Mouse (Mus musculus) forebrain, embryonic 13.5 days (tissue): ENCODE data around the gene Il4i1. TPM values are rescaled to one million over a fixed set of nuclear protein-coding genes. Genes with fewer than 3 reads are reported as not detected.
A peak's percentile ranks its signal among the peaks of the same experiment; 100 is the strongest.

Experiments used
- microRNA counts: library from miRNA; unstranded; fragments of <30 nt; microRNA quantifications from one replicate; lab custom pipeline; 2016
- microRNA-seq: library from miRNA; unstranded; fragments of <30 nt; microRNA quantifications from one replicate; pipeline ENCODE4, GENCODE M21; 2016
- polyA plus RNA-seq: library from polyadenylated mRNA; unstranded; fragments of >200 nt; fragmentation: Nextera tagmentation; extraction: Ambion mirVana; gene quantifications from 2 replicates; pipeline ENCODE4 v1.2.1, GENCODE M21; 2015

Gene Il4i1
- polyA plus RNA-seq, 1 experiment from 2014 or later: 1.2 TPM

MicroRNA genes within 50 kb of the gene (microRNA counts, 519-probe panel; counts per million panel counts)
- microRNA mmu-miR-707 (lab: Ali Mortazavi, UCI): 177 counts per million, percentile 53 among the panel's probes with 10 or more counts

Small RNA genes lying within 50 kb of the gene (microRNA-seq; reads per million reads assigned to microRNA genes)
- gene Mir707: not detected

Other genes with a start within 250 kb of the Il4i1 start
- gene Napsa, start 244.0 kb upstream of the Il4i1 start, polyA plus RNA-seq: 0.53 and 0.57 TPM in 2 replicates
- 2.1 and 2.4 TPM in 2 replicates for gene Kcnc3, start 225.7 kb upstream of the Il4i1 start, polyA plus RNA-seq
- 0.49 and 0.84 TPM in 2 replicates for gene Myh14, start 145.5 kb upstream of the Il4i1 start, polyA plus RNA-seq
- gene Izumo2, start 107.6 kb upstream of the Il4i1 start, polyA plus RNA-seq: not detected in 2 replicates
- gene Vrk3, start 68.0 kb upstream of the Il4i1 start, polyA plus RNA-seq: 38.7 and 39.0 TPM in 2 replicates
- 1.4 and 1.6 TPM in 2 replicates for gene Zfp473, start 65.3 kb upstream of the Il4i1 start, polyA plus RNA-seq
- 73.5 and 83.0 TPM in 2 replicates for gene Nup62, start 299 bp upstream of the Il4i1 start, polyA plus RNA-seq
- 5.4 and 5.7 TPM in 2 replicates for gene Atf5, start 271 bp downstream of the Il4i1 start, polyA plus RNA-seq
- gene Akt1s1, start 32.6 kb downstream of the Il4i1 start, polyA plus RNA-seq: 93.1 and 95.4 TPM in 2 replicates
- gene Tbc1d17, start 32.7 kb downstream of the Il4i1 start, polyA plus RNA-seq: 81.5 and 95.5 TPM in 2 replicates
- 34.9 and 38.1 TPM in 2 replicates for gene Pnkp, start 40.8 kb downstream of the Il4i1 start, polyA plus RNA-seq
- 558 and 574 TPM in 2 replicates for gene Ptov1, start 53.4 kb downstream of the Il4i1 start, polyA plus RNA-seq
- 145 and 165 TPM in 2 replicates for gene Med25, start 76.3 kb downstream of the Il4i1 start, polyA plus RNA-seq
- 24.7 and 27.7 TPM in 2 replicates for gene Fuz, start 79.7 kb downstream of the Il4i1 start, polyA plus RNA-seq
- gene Ap2a1, start 113.1 kb downstream of the Il4i1 start, polyA plus RNA-seq: 81.7 and 87.2 TPM in 2 replicates
- gene Tsks, start 126.8 kb downstream of the Il4i1 start, polyA plus RNA-seq: 0.20 TPM in 1 of 2 replicates, not detected in the other
- gene Cpt1c, start 158.5 kb downstream of the Il4i1 start, polyA plus RNA-seq: 40.2 and 43.1 TPM in 2 replicates
- gene Prmt1, start 170.2 kb downstream of the Il4i1 start, polyA plus RNA-seq: 815 and 859 TPM in 2 replicates
- gene Irf3, start 181.3 kb downstream of the Il4i1 start, polyA plus RNA-seq: 67.9 and 72.7 TPM in 2 replicates
- 40.5 and 45.6 TPM in 2 replicates for gene Bcl2l12, start 182.3 kb downstream of the Il4i1 start, polyA plus RNA-seq
- 35.8 and 38.9 TPM in 2 replicates for gene Scaf1, start 200.0 kb downstream of the Il4i1 start, polyA plus RNA-seq
- gene Rras, start 201.6 kb downstream of the Il4i1 start, polyA plus RNA-seq: 9.4 and 10.2 TPM in 2 replicates
- 14.9 and 17.2 TPM in 2 replicates for gene Prr12, start 236.5 kb downstream of the Il4i1 start, polyA plus RNA-seq
- gene Nosip, start 246.0 kb downstream of the Il4i1 start, polyA plus RNA-seq: 52.7 and 58.5 TPM in 2 replicates
- 14.7 and 14.8 TPM in 2 replicates for gene Prrg2, start 246.3 kb downstream of the Il4i1 start, polyA plus RNA-seq